Mouse (Mus musculus) brain, adult 2 months (tissue): Measurements from ENCODE around the gene Pigz.
A peak's percentile ranks its signal among the peaks of the same experiment; 100 is the strongest.

Experiments used
- DNase-seq: peaks from one replicate; pipeline ENCODE4 v3.0.0; 2011; ENCODE audit warnings: low read depth, low spot score

The Pigz gene

DNA sequence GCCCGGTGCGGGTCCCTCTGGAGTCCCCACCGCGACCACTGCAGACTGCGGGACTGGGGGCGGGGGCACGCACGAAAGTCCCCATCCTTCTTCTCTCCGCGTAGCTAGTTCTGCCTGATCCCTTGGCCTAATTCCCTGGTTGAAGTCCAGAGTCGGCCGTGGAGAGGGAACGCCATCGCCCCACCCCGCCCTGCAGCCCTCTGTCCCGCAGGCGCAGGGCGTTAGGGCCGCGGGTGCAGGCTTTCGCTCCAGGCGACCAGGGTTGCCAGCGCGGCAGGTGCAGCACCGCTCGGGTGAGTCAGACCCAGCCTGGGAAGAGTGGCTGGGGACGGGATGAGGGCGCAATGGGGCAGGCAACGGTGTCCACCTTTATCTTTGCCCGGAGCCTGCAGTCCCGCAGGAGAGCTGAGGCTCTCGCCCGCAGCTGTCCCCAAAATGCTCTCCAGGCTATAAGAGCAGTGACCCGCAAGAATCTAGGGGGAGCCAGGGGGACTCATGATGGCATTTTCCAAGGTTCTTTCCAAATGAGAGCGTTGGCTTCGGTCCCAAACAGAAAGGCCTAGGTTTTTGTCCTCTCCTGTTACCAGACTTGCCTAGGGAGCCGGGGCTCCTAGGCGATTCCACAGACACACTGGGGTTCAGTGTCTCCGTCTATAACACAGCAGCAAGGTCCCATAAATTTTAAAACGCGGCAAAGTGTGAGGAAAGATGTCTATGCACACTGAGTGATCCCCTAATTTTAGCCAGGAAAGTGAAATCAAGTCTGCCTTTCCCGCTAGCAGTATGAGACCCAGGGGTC is at the start of gene Pigz:
TSS of gene Pigz (plus strand) at position 101 of the 799 bp plus-strand sequence.
- peak; percentile 89 for DNase-seq

DNA sequence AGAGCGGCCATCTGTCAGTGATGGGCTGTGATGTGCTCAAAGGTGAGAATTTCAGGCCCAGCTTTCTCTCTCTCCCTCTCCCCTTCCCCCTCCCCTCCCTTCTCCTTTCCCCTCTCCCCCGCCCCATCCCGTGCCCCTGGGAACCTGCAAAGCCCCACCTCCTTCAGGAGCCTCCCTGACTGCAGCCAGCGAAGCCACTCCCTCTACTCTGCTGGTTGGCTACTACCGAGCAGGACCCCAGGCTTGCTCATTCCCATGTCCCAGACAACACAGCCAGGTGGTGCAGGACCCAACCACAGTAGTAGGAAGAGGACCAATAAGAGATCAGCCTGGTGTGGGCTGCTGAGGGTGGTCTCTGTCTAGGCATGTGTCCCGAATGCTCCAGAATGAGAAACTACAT is 49.7 kb upstream of the Pigz start:
- DNase-seq = no peak

DNA sequence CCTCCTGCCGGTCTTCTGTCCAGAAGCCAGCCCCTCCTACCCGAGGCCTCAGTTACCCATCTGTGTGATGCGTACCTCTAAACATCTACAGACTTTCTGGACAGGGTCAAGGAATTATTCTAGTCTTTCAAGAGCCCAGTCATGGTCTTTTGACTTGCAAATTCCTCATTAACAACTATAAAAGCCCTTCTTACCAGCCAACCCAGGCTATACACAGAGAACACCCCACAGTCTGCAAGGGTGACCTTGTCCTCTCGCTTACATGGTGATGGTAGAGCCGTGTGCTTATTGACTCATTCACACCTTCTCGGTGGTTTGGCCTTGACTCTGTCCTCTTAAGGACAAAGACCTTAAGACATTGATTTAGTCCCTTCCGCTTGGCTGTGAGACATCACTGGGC is 42.7 kb upstream of the Pigz start:
- no peak for DNase-seq

DNA sequence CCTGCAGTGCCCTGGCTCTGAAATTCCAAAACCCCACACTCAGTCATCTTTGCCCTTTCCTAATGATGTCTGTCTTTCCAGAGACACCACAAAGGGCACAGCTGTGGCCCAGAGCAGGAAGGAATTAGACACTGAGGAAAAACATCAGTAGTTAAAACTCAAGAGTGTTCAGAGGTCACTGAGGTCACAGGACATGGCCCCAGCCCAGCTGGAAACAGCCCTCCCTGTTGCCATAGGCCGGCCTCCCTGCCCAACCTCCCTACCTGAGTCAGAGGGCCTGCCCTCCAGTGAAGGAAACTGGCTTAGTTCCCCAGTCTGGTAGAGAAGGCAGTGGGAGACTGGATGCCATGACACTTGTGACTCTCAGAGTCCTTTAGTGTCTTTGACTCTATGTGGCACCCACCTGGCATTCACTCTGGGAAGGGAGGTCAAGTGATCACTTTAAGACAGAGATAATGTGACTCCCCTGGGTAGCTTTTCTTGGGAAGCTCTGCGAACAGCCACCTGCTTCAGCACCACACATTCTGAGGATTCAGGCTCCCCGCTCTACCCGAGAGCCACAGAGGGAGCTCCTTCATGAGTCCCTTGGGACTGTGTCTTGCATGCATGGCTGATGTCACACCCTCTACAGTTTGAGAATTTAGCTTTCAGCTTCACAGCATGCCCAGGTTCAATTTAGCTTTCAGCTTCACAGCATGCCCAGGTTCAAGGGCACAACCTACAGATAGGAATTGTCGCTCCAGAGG is 40.1 kb upstream of the Pigz start:
- no peak for DNase-seq

DNA sequence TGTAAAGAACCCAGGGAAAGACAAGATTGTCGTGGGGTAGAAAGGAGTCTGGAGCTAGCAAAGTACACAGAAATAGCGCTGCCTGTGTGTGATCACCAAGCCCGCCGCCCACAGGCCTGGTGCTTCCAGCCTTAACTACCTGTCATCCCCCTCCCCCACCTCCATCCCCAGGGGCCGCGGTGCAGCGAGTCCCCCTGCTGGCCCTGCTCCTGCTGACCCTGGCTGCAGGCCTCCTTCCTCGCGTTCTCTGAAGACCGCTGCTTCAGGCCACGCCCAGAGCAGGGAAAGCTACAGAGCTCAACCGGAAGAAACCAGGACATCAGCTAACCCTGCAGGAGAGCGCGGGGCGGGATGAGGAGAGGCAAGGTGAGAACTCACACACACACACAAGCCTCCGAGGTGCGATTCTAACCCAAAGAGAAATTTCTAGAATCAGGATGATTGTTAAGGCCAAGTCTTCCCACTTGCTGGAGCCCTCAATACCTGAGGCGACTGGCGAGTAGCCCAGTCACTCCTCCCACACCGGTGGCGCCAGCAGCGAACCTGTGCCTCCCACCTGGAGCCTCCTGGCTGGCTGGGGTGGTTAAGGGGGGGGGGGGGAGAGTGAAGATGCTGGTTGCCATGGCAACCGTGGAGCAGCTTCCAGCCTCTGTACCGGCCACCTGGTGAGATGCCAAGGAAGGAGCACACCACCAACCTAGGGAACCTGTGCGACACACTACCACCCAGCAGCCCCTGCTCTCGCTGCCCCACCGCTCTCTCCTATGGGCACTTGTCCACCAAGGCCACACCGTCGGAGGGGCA is 36.5 kb upstream of the Pigz start:
- peak; percentile 90 for DNase-seq

DNA sequence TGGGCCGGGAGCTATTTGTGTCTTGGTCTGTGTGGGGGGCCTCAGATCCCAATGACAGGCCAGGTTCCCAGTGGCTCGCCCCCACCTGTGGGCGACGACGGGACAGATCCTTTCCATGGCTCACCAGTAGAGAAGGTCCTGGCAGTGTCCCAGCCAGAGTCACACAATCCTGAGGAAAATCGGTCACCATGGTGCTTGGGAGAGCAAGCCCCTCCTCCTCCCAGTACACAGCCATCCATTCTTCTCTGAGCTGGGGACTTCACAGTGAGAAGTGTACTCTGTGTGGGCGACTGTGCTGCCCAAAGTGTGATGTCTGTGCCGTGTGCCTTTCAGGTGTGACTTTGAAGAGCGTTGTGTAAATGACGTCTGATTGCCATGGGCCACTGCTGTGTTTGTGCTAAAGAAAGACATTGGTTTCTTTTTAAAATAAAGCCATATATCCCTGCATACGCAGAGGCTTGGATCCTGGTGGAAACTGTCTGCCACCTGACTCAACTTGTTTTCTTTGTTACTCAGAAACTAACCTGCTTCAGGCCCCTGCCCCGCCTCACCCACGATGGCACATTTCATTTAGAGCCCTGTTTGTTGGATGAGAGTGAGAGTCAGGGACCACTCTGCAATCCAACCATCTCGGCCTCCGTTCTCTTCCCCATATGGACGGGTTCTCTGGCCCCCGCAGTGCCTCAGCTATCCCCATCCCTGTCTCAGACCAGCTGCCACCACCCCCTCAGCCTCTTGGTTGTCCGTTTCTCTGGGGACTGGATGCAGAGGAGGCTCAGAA is 34.9 kb upstream of the Pigz start:
- peak; percentile 95 for DNase-seq

- DNase-seq = no peak
These were observed 31.8 kb upstream of the Pigz start for GRCm38 (mm10) chr16:31901886-31902285.

GRCm38 (mm10) chr16:31903239-31903638 is 30.4 kb upstream of the Pigz start:
- DNase-seq = peak; percentile 40

- peak; percentile 15 for DNase-seq
These were observed 28.3 kb upstream of the Pigz start for GRCm38 (mm10) chr16:31905331-31905730.

DNA sequence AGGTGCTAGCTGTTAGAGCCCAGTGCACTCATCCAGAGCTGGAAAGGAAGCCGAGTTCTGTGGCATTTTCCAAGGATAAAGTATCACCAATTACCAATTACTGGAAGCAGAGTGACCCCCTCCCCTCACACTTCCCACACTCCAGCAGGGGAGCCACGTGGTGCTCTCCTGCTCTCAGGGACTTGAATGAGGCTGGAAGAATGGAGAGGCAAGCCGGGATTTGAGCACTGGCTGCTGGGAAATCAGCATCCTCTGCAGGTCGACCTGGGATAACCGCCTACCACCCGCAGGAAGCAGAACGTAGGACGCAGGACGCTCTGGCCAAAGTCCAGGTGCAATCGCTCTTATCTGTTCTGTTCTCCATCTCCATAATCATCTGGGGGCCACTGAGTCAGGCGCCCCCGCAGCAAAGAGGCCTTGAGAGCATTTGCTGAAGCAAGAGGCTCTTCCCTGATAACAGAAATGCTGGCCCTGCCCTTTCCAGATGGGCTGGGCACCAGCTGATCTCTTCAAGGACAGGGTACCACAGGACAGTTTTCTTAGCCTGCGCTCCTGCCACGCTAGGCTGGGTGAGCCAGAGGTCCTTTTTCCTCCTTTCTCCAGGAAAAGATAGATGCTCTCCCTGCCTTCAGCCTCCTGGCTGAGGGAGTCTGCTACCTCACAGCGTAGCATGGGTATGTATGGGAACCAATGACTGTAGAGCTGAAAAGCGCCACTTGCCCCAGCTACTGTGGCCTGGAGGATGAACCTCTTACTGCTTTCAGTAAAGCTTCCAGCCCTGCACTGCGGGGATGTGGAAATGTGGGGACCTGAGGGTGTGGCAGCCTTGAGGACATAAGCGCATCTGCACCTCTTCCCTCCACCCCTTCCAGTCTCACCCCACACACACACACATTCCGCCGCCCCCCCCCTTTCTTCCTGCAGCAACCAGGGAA is 27.5 kb upstream of the Pigz start:
- peak; percentile 76 for DNase-seq

DNA sequence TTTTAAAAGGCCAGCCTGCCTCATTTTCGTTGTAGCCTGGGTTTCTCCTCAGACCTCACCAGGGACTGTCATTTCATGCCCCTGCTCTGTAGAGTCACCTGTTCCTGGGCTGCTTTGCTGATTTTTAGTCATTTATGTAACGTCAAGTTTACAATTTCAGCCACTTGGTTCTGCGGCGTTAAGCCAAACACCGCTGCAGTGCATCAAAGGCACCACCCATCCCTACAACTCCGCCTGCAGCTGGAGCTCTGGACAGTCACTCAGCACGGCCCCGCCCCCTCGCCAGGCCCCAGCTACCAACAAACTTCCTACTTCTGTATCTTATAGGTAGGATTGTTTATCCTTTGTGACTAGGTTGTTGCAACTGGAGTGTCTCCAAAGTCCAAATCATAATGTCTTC is 26.8 kb upstream of the Pigz start:
- DNase-seq = peak; percentile 68

GRCm38 (mm10) chr16:31908959-31909358 is 24.7 kb upstream of the Pigz start:
- DNase-seq = peak; percentile 86

DNA sequence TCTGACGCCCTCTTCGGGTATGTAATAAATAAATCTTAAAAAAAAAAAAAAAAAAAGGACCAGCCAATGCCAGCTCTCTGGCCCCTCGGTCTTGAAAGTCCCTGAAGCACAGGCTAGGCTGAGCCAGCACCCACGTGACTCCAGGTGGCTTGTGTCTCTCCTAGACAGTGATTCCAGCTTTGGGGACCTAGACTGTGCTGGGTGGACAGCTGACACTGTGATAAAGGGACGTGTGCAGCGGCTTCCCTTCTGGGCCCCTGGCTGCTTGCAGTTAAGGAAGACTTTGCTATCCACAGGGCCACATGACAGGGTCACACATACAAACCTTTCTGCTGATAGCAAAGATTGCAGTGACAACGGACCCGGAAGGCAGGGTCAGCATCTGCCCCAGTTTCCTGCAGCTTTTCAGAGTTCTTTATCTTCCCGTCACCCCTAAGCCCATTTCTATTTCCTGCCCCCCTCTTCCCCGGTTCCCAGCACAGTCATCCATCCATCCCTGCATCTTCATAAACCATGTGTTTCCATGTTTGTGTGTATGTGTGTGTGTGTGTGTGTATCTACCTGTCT is 23.3 kb upstream of the Pigz start:
- DNase-seq = no peak

GRCm38 (mm10) chr16:31917776-31918175 is 15.9 kb upstream of the Pigz start:
- no peak for DNase-seq

- DNase-seq = peak; percentile 95
These were observed 15.4 kb upstream of the Pigz start for GRCm38 (mm10) chr16:31918248-31918724.

- DNase-seq = no peak
These were observed 9.3 kb upstream of the Pigz start for GRCm38 (mm10) chr16:31924368-31924767.

DNA sequence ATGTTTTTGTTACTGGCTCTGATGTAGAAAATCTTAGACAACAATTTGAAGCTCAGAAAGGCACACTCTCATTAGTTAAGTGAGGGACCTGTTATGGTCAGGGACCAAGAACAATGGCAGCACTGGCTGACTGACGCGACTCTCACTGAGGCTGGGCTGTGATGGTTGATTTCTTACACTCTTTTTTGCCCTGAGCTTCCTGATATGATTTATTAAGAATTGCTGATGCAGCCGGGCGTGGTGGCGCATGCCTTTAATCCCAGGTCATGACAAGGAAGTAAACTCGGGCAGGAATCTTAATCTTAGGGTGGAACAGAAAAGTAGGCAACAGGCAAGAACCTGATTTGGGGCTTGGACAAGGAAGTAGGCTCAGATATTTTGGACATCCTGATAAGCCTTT is 7.6 kb upstream of the Pigz start:
- DNase-seq = no peak

DNA sequence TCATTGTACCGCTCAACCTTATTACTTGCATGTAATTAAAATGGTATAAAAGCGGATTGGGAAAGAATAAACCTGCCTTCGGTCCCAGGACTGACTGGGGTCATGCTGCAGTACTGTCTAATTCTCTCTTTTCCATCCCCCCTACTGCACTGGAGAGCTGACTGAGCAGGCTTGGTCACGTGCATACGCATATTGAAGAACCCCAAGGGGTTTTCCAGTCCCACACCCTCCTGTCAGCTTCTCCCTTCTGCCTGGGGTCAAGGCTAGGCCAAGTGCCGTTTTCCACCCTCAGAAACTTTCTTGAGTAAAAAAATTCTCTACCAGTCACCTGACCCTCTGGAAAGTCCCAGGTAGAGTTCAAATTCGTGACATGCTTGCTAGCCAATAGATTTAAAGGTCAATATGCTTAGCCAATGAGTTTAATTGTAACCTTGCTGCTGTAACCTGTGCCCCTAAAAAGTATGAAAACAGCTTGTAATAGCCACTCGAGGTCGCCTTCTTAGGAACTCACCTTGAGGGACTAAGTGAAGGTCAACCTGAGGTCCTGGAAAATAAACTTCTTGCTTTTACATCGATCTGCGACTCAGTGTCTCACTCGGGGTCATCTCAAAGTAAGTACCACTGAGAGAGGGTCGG is 7.0 kb upstream of the Pigz start:
- DNase-seq = no peak

DNA sequence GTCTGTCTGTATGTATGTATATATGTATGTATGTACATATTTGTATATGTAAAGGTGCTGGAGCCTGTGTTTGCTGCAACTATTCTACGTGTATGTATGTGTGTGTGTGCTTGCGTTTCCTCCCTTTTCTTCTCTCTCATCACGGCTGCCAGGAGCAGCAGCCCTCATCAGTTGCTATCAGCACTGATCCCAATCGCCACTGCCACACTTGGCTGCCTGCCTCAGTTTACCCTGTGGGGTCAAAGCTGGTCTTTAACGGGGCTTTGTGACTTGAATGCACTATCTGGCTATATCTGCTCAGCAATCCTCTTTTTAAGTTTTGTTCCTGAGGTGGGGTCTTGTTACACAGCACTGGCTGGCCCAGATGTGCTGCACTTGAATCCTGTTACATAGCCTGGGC is 6.2 kb upstream of the Pigz start:
- DNase-seq = no peak
